Mouse (Mus musculus) heart, embryonic 15.5 days (tissue): ENCODE results near the gene Slc7a11. TPM values are rescaled to one million over a fixed set of nuclear protein-coding genes. Genes with fewer than 3 reads are reported as not detected.

ENCODE experiments used
- ATAC-seq: fragments of 200-750 bp; cut with Nextera tagmentation; replicated peaks from 2 replicates; pipeline ENCODE4 v1.8.0; 2017; ENCODE audit warnings: low read depth, moderate TSS enrichment; ENCODE audit not compliant: insufficient number of reproducible peaks, insufficient read depth, low FRiP score
- H3K27ac ChIP-seq: fragments of 300-500 bp; sonication (generic); 2 replicates; pipeline ENCODE4 v1.5.1; 2015; ENCODE audit warnings: mild to moderate bottlenecking, inconsistent platforms
- H3K27me3 ChIP-seq: fragments of 300-500 bp; sonication (generic); 2 replicates; pipeline ENCODE4 v1.6.1; 2015; ENCODE audit warnings: inconsistent platforms
- H3K36me3 ChIP-seq: fragments of 300-500 bp; sonication (generic); 2 replicates; pipeline ENCODE4 v1.6.1; 2015; ENCODE audit warnings: mild to moderate bottlenecking, inconsistent platforms
- H3K4me1 ChIP-seq: fragments of 300-500 bp; sonication (generic); replicated peaks from 2 replicates; pipeline ENCODE4 v1.6.1; 2015; ENCODE audit warnings: inconsistent platforms
- H3K4me2 ChIP-seq: fragments of 300-500 bp; sonication (generic); 2 replicates; pipeline ENCODE4 v1.6.1; 2015; ENCODE audit warnings: inconsistent platforms, mild to moderate bottlenecking, moderate library complexity
- H3K4me3 ChIP-seq: fragments of 300-500 bp; sonication (generic); 2 replicates; pipeline ENCODE4 v1.5.1; 2015; ENCODE audit warnings: mild to moderate bottlenecking, inconsistent platforms
- H3K9ac ChIP-seq: fragments of 300-500 bp; sonication (generic); 2 replicates; pipeline ENCODE4 v1.6.1; 2015; ENCODE audit warnings: mild to moderate bottlenecking, inconsistent platforms
- H3K9me3 ChIP-seq: fragments of 300-500 bp; sonication (generic); replicated peaks from 2 replicates; pipeline ENCODE4 v1.6.1; 2016; ENCODE audit warnings: inconsistent platforms
- WGBS: fragments of 180-500 bp; shearing (Covaris S2); methylation state at CpG from one replicate; pipeline ENCODE4 v1.1.7; 2015; ENCODE audit warnings: mixed read lengths; 5-methylcytosine and 5-hydroxymethylcytosine counted together
- polyA plus RNA-seq: library from polyadenylated mRNA; unstranded; fragments of >200 nt; fragmentation: Nextera tagmentation; extraction: Ambion mirVana; gene quantifications from 2 replicates; pipeline ENCODE4 v1.2.1, GENCODE M21; 2015

Gene Slc7a11
- polyA plus RNA-seq = 0.10 and 0.22 TPM in 2 replicates

DNA sequence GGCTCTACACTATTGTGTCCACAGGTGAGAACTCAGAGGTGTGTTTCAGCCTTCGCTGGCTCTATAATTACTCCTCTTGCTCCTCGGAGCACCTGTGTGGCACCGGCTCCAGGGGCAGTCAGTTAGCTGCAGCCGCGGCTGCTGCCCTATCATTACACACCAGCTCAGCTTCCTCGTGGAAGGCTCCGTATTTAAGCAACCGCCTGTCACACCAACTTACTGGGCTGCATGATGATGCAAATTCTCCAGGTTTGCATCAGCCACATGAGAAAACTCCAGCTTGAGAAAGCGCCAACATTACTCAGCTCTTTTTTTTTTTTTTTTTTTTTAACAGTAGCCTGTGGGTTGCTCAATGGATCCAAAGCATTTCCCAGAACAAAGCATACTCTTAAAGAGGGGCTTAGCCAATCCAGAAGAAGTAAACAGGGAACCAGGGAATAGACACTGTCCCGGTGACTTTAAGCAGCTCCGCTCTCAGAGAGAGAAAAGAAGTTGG, at the start of gene Slc7a11:
Gene Slc7a11, minus strand, starts transcription at position 194 of the 496 bp plus-strand sequence.
- Histone ChIP-seq H3K9ac (no peak within 1 kb of the TSS), H3K4me3 (peak within 1 kb of the TSS; percentile 40), H3K27me3 (no peaks in the 10 kb centered on the region), H3K4me2 (peak within 1 kb of the TSS; percentile 75), H3K36me3 (no peaks in the 10 kb centered on the region), H3K4me1 (peaks cover 6% of the 10 kb centered on the region), H3K27ac (no peak within 1 kb of the TSS), H3K9me3 (no peaks in the 10 kb centered on the region)
- WGBS = 2% methylated on average over 11 of the region's 11 CpGs
- no peak for ATAC-seq

DNA sequence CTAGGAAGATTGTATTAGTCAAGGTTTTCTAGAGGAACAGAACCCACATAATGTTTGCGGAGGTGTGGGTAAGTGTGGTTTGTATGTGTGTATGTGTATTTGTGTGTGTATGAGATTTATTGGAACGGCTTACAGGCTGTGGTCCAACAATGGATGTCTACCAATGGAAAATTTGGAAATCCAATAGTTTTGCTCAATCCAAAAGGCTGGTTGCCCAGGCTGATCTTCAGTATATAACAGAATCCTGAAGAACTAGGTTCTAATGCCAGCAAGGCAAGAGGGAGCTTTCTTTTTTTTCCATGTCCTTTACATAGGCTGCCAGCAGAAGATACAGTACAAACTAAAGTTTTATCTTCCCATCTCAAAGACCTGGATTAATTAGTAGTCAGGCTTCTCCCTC, 48.3 kb upstream of the Slc7a11 start:
- H3K4me1 ChIP-seq = no peaks in the 10 kb centered on the region
- H3K9ac ChIP-seq = no peak overlapping the region
- no peak overlapping the region for H3K4me3 ChIP-seq
- H3K4me2 ChIP-seq = no peak overlapping the region
- H3K27me3 ChIP-seq = no peaks in the 10 kb centered on the region
- no peaks in the 10 kb centered on the region for H3K9me3 ChIP-seq
- ATAC-seq = no peak
- H3K27ac ChIP-seq = no peak overlapping the region
- H3K36me3 ChIP-seq = no peaks in the 10 kb centered on the region
- 91% methylated on average over 2 of the region's 2 CpGs for WGBS

DNA sequence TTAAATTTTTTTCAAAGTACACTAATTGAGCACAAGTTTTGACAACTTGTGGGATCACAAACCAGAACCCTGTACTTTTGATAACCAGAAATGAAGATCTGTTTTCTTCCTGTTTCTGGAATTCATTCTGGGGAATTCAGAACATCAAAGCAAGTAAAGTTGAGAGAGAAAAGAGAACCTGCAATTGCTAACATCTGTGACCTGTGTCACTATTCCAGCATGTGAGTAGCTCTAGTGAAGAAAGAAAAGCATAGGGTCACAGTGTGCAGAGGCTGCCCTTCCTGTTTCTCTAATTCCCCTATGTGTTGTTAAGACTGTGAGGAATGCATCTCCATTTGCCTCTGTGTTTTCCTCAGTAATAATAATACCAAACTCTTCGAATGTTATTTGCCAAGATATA, 40.7 kb upstream of the Slc7a11 start:
- Histone ChIP-seq H3K27ac (no peak overlapping the region), H3K4me3 (no peak overlapping the region), H3K36me3 (no peaks in the 10 kb centered on the region), H3K4me2 (no peak overlapping the region), H3K4me1 (no peaks in the 10 kb centered on the region), H3K9me3 (no peaks in the 10 kb centered on the region), H3K9ac (no peak overlapping the region), H3K27me3 (no peaks in the 10 kb centered on the region)
- WGBS = 67% methylated on average over 1 of the region's 1 CpGs
- ATAC-seq = no peak

DNA sequence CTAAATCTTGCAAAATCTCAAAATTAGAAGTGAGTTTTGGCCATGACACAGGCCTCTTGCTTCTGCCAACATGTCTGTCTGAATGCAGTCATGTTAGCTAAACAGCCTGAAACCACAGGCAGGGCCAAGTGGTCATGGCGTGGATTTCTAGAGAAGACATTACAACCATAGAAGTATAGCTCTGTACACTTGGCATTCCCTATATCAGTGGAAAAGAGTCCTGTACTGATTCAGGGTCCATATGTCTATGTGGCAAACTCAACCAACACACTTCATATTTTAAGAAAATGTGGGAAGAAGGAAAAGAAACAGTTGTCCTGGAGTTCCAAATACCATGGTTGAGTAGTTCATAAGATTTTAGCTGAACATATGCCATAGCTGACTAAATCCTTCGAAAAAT, 18.8 kb upstream of the Slc7a11 start:
- Histone ChIP-seq H3K4me1 (no peaks in the 10 kb centered on the region), H3K9ac (no peak overlapping the region), H3K4me3 (no peak overlapping the region), H3K4me2 (no peak overlapping the region), H3K27ac (no peak overlapping the region), H3K36me3 (no peaks in the 10 kb centered on the region), H3K27me3 (no peaks in the 10 kb centered on the region), H3K9me3 (no peaks in the 10 kb centered on the region)
- no peak for ATAC-seq
- WGBS = 75% methylated on average over 2 of the region's 2 CpGs

- 71% methylated on average over 5 of the region's 5 CpGs for WGBS
- Histone ChIP-seq H3K4me2 (no peak overlapping the region), H3K4me1 (no peaks in the 10 kb centered on the region), H3K9ac (no peak overlapping the region), H3K4me3 (no peak overlapping the region), H3K27ac (no peak overlapping the region), H3K27me3 (no peaks in the 10 kb centered on the region), H3K9me3 (no peaks in the 10 kb centered on the region), H3K36me3 (no peaks in the 10 kb centered on the region)
- no peak for ATAC-seq
Observed at GRCm38 (mm10) chr3:50457136-50457535, 13.7 kb upstream of the Slc7a11 start.

DNA sequence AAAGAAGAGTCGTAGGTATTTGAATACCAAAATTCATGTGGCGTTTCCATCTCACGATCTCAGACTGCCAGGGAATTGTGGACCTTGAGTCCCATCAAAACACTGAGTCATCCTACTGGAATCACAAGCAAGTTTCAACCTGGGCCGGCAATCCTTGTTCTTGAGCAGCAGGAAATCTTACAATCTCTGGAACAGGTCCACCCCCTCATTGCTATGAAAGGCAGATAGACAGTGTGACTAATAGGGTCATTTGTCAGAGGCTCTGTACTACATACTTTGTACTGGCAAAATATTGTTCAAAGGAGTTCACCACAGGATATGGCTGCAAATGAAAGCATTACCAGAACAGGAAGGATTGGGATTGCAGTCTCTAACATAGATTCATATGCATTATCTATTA, 13.2 kb upstream of the Slc7a11 start:
- no peaks in the 10 kb centered on the region for H3K4me1 ChIP-seq
- H3K27me3 ChIP-seq = no peaks in the 10 kb centered on the region
- 73% methylated on average over 4 of the region's 4 CpGs for WGBS
- ATAC-seq = no peak
- no peak overlapping the region for H3K9ac ChIP-seq
- no peaks in the 10 kb centered on the region for H3K36me3 ChIP-seq
- no peak overlapping the region for H3K4me3 ChIP-seq
- H3K9me3 ChIP-seq = no peaks in the 10 kb centered on the region
- no peak overlapping the region for H3K4me2 ChIP-seq
- no peak overlapping the region for H3K27ac ChIP-seq

DNA sequence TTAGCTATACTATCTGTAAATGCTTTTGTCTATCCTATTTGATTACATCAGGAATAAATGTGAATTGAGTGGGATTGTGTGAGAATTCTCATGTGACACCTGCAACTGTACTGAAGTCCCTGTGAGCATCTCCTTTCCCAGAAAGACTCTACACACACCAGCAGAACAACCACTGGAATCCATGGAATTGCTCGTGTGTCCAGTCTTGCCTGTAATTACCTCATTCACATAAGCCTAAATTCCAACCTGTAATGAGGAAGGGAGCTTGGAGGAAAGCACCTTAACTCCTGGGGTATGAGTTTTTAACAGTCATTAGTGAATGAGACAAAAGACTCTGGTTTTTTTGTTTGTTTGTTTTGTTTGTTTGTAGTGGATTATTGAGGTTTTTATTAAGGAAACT, 12.6 kb upstream of the Slc7a11 start:
- 68% methylated on average over 1 of the region's 1 CpGs for WGBS
- Histone ChIP-seq H3K9me3 (no peaks in the 10 kb centered on the region), H3K4me1 (no peaks in the 10 kb centered on the region), H3K27ac (no peak overlapping the region), H3K36me3 (no peaks in the 10 kb centered on the region), H3K4me2 (no peak overlapping the region), H3K4me3 (no peak overlapping the region), H3K27me3 (no peaks in the 10 kb centered on the region), H3K9ac (no peak overlapping the region)
- no peak for ATAC-seq

DNA sequence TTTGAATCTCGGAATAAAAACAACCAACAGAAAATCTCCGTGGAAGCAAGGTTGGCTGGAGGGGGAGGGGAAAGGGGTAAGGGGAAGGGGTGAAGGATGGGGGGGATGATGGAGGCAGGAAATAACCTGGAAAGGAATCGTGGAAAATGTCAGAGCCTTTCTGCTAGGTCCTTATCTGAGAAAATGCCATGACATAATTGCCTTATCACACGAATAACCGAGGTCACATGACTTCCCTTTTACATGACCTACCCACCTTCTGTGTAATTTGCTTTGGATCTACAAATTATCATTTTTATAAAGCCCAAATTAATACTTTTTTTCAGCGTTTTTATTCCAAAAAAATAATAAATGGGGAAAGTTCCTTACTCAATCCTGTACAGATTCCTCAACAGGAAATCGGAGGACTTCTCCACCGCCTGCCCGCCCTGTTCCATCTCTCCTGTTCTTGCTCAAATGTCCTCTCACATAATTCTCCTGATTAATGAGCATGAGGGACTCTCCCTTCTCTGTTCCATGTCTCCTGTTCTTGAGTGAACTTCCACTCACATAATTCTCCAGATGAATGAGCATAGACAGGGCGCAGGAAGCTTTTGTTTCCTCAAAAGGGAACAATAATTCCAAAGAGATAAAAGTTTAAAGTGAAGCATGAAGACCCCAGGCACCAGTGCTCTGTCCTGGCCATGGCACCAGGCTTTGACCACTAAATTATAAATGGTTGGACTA, 1.8 kb upstream of the Slc7a11 start:
- Histone ChIP-seq H3K4me1 (peaks cover 6% of the 10 kb centered on the region), H3K27me3 (no peaks in the 10 kb centered on the region), H3K4me2 (no peak overlapping the region), H3K4me3 (no peak overlapping the region), H3K9me3 (no peaks in the 10 kb centered on the region), H3K36me3 (no peaks in the 10 kb centered on the region), H3K9ac (no peak overlapping the region), H3K27ac (no peak overlapping the region)
- WGBS = 50% methylated on average over 10 of the region's 10 CpGs
- ATAC-seq = no peak

DNA sequence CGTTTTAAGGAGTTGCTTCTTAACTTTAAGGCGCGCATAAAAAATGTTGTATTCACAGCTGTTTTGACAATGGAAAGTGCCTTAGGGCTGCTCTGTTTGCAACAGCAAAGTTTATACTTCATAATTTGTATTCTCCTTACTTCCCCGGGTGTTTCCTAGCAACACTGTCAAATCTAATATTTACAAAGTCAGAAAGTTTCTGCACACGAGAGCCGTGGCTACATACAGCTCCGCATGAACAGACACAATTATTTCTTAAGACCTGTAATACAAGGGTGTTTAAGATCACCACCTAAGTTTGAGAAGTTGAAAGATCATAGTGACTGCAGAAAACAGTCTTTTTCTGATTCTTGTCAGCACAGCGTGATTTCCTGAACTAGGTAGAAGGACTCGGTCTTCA, 528 bp upstream of the Slc7a11 start:
- Histone ChIP-seq H3K4me1 (peaks cover 6% of the 10 kb centered on the region), H3K27ac (no peak overlapping the region), H3K27me3 (no peaks in the 10 kb centered on the region), H3K9ac (no peak overlapping the region), H3K4me2 (peak overlapping the region; percentile 75), H3K4me3 (peak overlapping the region; percentile 40), H3K9me3 (no peaks in the 10 kb centered on the region), H3K36me3 (no peaks in the 10 kb centered on the region)
- ATAC-seq = no peak
- 27% methylated on average over 9 of the region's 9 CpGs for WGBS

DNA sequence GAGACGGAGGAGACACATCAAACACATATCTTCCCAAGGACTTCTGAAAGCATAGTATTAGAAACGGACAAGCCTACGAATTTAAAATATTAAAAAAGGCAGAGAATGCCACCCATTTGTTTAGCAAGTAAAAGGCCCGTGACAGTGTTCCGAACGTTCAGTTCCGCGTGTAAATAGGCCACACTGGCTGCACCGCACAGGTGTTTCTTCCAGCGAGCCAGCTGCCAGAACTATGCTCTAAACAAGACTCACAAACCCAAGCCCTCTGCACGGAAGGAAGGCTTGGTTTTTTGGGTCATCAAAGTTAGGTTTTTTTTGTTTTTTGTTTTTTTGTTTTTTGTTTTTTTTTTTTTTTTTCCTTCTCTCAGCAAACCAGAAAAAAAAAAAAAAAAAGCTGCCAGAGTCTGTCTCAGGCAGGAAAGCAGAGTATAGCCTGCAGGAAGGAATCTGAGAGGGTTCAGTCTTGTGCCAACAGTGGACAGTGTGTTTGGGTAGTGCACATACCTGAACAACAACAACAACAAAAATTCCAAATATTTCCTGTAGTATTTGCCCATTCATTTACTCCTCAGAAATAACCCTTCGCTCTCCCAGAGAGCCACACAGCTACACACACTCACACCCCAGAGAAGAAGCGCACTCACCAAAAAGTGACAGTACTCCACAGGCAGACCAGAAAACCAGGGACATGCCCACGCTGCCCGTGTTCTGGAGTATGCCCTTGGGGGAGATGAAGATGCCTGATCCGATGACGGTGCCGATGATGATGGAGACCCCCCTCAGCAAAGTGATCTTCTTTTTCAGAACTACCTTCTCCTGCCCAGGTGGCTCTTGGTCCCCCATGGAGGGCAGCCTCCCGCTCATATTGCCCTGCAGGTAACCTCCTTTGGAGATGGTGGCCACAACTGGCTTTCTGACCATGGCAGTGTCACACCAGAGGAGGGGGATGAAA, 797 bp downstream of the Slc7a11 start:
- Histone ChIP-seq H3K4me1 (peaks cover 6% of the 10 kb centered on the region), H3K9me3 (no peaks in the 10 kb centered on the region), H3K4me3 (peak overlapping the region; percentile 40), H3K36me3 (no peaks in the 10 kb centered on the region), H3K4me2 (peak overlapping the region; percentile 75), H3K27ac (no peak overlapping the region), H3K9ac (no peak overlapping the region), H3K27me3 (no peaks in the 10 kb centered on the region)
- no peak for ATAC-seq
- 78% methylated on average over 19 of the region's 19 CpGs for WGBS

- no peaks in the 10 kb centered on the region for H3K36me3 ChIP-seq
- ATAC-seq = no peak
- H3K27me3 ChIP-seq = no peaks in the 10 kb centered on the region
- no peak overlapping the region for H3K4me2 ChIP-seq
- WGBS = 61% methylated on average over 3 of the region's 3 CpGs
- no peak overlapping the region for H3K4me3 ChIP-seq
- H3K9ac ChIP-seq = no peak overlapping the region
- H3K27ac ChIP-seq = no peak overlapping the region
- H3K4me1 ChIP-seq = peaks cover 6% of the 10 kb centered on the region
- no peaks in the 10 kb centered on the region for H3K9me3 ChIP-seq
Observed at GRCm38 (mm10) chr3:50441330-50441729, 2.1 kb downstream of the Slc7a11 start.
